Mouse (Mus musculus): Measurements from ENCODE around the gene Tinagl1. TPM values are rescaled to one million over a fixed set of nuclear protein-coding genes. Genes with fewer than 3 reads are reported as not detected.

The Tinagl1 gene
- total RNA-seq, 2 experiments from 2014 or later: 56.0 to 69.2 TPM

Other genes starting within 250 kb of the Tinagl1 start
- gene Spocd1, start 245.9 kb downstream of the Tinagl1 start, total RNA-seq (2021): under 1 TPM in 1 of 2 experiments, not detected in 1; 0.08 TPM
- gene Adgrb2, start 190.3 kb downstream of the Tinagl1 start, total RNA-seq (2021): 1 to 10 TPM; 2.3 to 2.6 TPM
- gene Col16a1, start 127.3 kb downstream of the Tinagl1 start, total RNA-seq (2021): 1 to 10 TPM; 9.1 to 9.3 TPM
- gene Pef1, start 72.6 kb downstream of the Tinagl1 start, total RNA-seq (2021): 10 to 100 TPM; 34.7 to 36.6 TPM
- not detected for gene Hcrtr1, start 35.8 kb downstream of the Tinagl1 start, total RNA-seq (2021)
- gene Gm853, start 47.3 kb upstream of the Tinagl1 start, total RNA-seq (2021): not detected
- 1 to 10 TPM; 2.2 to 3.0 TPM for gene Serinc2, start 104.1 kb upstream of the Tinagl1 start, total RNA-seq (2021)
- gene Fabp3, start 133.5 kb upstream of the Tinagl1 start, total RNA-seq (2021): 1,000 to 10,000 TPM; 5,192 to 5,215 TPM
- under 1 TPM in 1 of 2 experiments, not detected in 1; 0.75 TPM for gene Gm10570, start 133.6 kb upstream of the Tinagl1 start, total RNA-seq (2021)
- gene Zcchc17, start 184.8 kb upstream of the Tinagl1 start, total RNA-seq (2021): 10 to 100 TPM; 26.2 to 28.9 TPM
- gene Snrnp40, start 185.0 kb upstream of the Tinagl1 start, total RNA-seq (2021): 10 to 100 TPM; 14.8 to 15.0 TPM